Mouse (Mus musculus) bone marrow macrophage, adult 2 months (primary cell): ENCODE results near the gene Slc35d3.

Source experiments
- CTCF ChIP-seq: IDR thresholded peaks from 2 replicates; pipeline ENCODE4 v1.5.1; 2012; ENCODE audit warnings: low read depth, mild to moderate bottlenecking, low read length, moderate library complexity
- POLR2A ChIP-seq: IDR thresholded peaks from 2 replicates; pipeline ENCODE4 v1.6.1; 2012; ENCODE audit warnings: mild to moderate bottlenecking, low read depth, low read length, borderline replicate concordance

- no peak for TF ChIP-seq CTCF
- TF ChIP-seq POLR2A, result no peak
Measured at GRCm38 (mm10) chr10:19804763-19805162, 46.5 kb downstream of the Slc35d3 start.
